Mouse (Mus musculus): Measurements from ENCODE around the gene Jchain. TPM values are rescaled to one million over a fixed set of nuclear protein-coding genes. Genes with fewer than 3 reads are reported as not detected.

Gene Jchain
- total RNA-seq, 2 experiments from 2014 or later: 0.33 to 1.2 TPM

- intact Hi-C loops (cut with DNase I): loop anchor here (1.0 kb wide), 1 partner anchor 19 kb away; no protein-coding TSS in a partner anchor
- DNase-seq: no peak
These were observed 13.2 kb upstream of the Jchain start for GRCm38 (mm10) chr5:88540845-88541244.

GRCm38 (mm10) chr5:88534697-88535096 lies 7.0 kb upstream of the Jchain start:
- intact Hi-C loops (cut with DNase I): no loop called here
- DNase-seq: no peak

- intact Hi-C loops (cut with DNase I): no loop called here
- DNase-seq: no peak
These were observed 3.2 kb upstream of the Jchain start for GRCm38 (mm10) chr5:88530908-88531307.

- peak in 1 of 2 experiments; percentile 49 for DNase-seq
- intact Hi-C loops (cut with DNase I): no loop called here
These were observed 8.5 kb downstream of the Jchain start for GRCm38 (mm10) chr5:88519232-88519631.

GRCm38 (mm10) chr5:88508990-88509389 lies 18.7 kb downstream of the Jchain start:
- intact Hi-C loops (cut with DNase I): no loop called here

GRCm38 (mm10) chr5:88508555-88508954 lies 19.1 kb downstream of the Jchain start:
- intact Hi-C loops (cut with DNase I): no loop called here
- no peak for DNase-seq

More at GRCm38 (mm10) chr5:88508990-88509389, 18.7 kb downstream of the Jchain start:
- no peak for DNase-seq

GRCm38 (mm10) chr5:88499781-88500180 lies 27.9 kb downstream of the Jchain start:
- intact Hi-C loops (cut with DNase I): no loop called here
- no peak for DNase-seq

GRCm38 (mm10) chr5:88491111-88491510 lies 36.6 kb downstream of the Jchain start:
- intact Hi-C loops (cut with DNase I): no loop called here
- no peak for DNase-seq

- DNase-seq: no peak
- intact Hi-C loops (cut with DNase I): no loop called here
These were observed 38.7 kb downstream of the Jchain start for GRCm38 (mm10) chr5:88489004-88489403.

GRCm38 (mm10) chr5:88487675-88488074 lies 40.0 kb downstream of the Jchain start, which contains the start of gene Enam:
TSS of gene Enam (plus strand) at chr5:88487975.
- intact Hi-C loops (cut with DNase I): no loop called here
- DNase-seq: no peak

Other genes with a start within 250 kb of the Jchain start
- not detected for gene Prol1, start 210.6 kb downstream of the Jchain start, total RNA-seq (2021)
- gene Amtn, start 151.8 kb downstream of the Jchain start, total RNA-seq (2021): not detected
- gene Ambn, start 71.9 kb downstream of the Jchain start, total RNA-seq (2021): not detected
- not detected for gene Enam, start 39.9 kb downstream of the Jchain start, total RNA-seq (2021)
- gene Utp3, start 26.6 kb upstream of the Jchain start, total RNA-seq (2021): 10 to 100 TPM; 20.5 to 20.7 TPM
- 10 to 100 TPM; 11.0 to 11.2 TPM for gene Rufy3, start 37.1 kb upstream of the Jchain start, total RNA-seq (2021)
- gene Grsf1, start 148.3 kb upstream of the Jchain start, total RNA-seq (2021): 100 to 1,000 TPM; 187 to 200 TPM
- 10 to 100 TPM; 41.7 to 42.9 TPM for gene Mob1b, start 193.0 kb upstream of the Jchain start, total RNA-seq (2021)
- 1 to 10 TPM; 3.8 to 7.7 TPM for gene Dck, start 237.1 kb upstream of the Jchain start, total RNA-seq (2021)

Data from heart, postnatal 14 days (tissue).